Mouse (Mus musculus): ENCODE measurements around the gene Arid5b.

Arid5b gene

GRCm38 (mm10) chr10:68236956-68237455 is 41.5 kb downstream of the Arid5b start:
- no peak for DNase-seq (ENCODE audit: inconsistent ontology term)

- DNase-seq (ENCODE audit: inconsistent ontology term): no peak
Measured at GRCm38 (mm10) chr10:68231385-68232182, 47.0 kb downstream of the Arid5b start.

- no peak for DNase-seq (ENCODE audit: inconsistent ontology term)
Measured at GRCm38 (mm10) chr10:68230653-68231384, 47.7 kb downstream of the Arid5b start.

- DNase-seq (ENCODE audit: inconsistent ontology term): no peak
Measured at GRCm38 (mm10) chr10:68229640-68230565, 48.6 kb downstream of the Arid5b start.

- no peak for DNase-seq (ENCODE audit: inconsistent ontology term)
Measured at GRCm38 (mm10) chr10:68222676-68223075, 55.9 kb downstream of the Arid5b start.

- DNase-seq (ENCODE audit: inconsistent ontology term): no peak
Measured at GRCm38 (mm10) chr10:68222012-68222411, 56.5 kb downstream of the Arid5b start.

GRCm38 (mm10) chr10:68219327-68219726 is 59.2 kb downstream of the Arid5b start:
- DNase-seq (ENCODE audit: inconsistent ontology term): no peak

- no peak for DNase-seq (ENCODE audit: inconsistent ontology term)
Measured at GRCm38 (mm10) chr10:68218678-68219077, 59.9 kb downstream of the Arid5b start.

- no peak for DNase-seq (ENCODE audit: inconsistent ontology term)
Measured at GRCm38 (mm10) chr10:68214809-68215468, 63.6 kb downstream of the Arid5b start.

- peak; percentile 42 for DNase-seq (ENCODE audit: inconsistent ontology term)
Measured at GRCm38 (mm10) chr10:68212061-68212915, 66.3 kb downstream of the Arid5b start.

- DNase-seq (ENCODE audit: inconsistent ontology term): no peak
Measured at GRCm38 (mm10) chr10:68211514-68211913, 67.0 kb downstream of the Arid5b start.

GRCm38 (mm10) chr10:68210025-68210642 is 68.4 kb downstream of the Arid5b start:
- DNase-seq (ENCODE audit: inconsistent ontology term): no peak

- DNase-seq (ENCODE audit: inconsistent ontology term): peak; percentile 38
Measured at GRCm38 (mm10) chr10:68208670-68209065, 69.9 kb downstream of the Arid5b start.

GRCm38 (mm10) chr10:68207803-68208669 is 70.5 kb downstream of the Arid5b start:
- DNase-seq (ENCODE audit: inconsistent ontology term): peak; percentile 32

GRCm38 (mm10) chr10:68204391-68204790 is 74.1 kb downstream of the Arid5b start:
- DNase-seq (ENCODE audit: inconsistent ontology term): no peak

GRCm38 (mm10) chr10:68203860-68204259 is 74.7 kb downstream of the Arid5b start:
- DNase-seq (ENCODE audit: inconsistent ontology term): no peak

GRCm38 (mm10) chr10:68203322-68203721 is 75.2 kb downstream of the Arid5b start:
- DNase-seq (ENCODE audit: inconsistent ontology term): no peak

- DNase-seq (ENCODE audit: inconsistent ontology term): no peak
Measured at GRCm38 (mm10) chr10:68199440-68199839, 79.1 kb downstream of the Arid5b start.

GRCm38 (mm10) chr10:68196324-68196723 is 82.2 kb downstream of the Arid5b start:
- DNase-seq (ENCODE audit: inconsistent ontology term): no peak
